Mouse (Mus musculus) CH12.LX (cell line): ENCODE results near the gene Tet1. TPM values are rescaled to one million over a fixed set of nuclear protein-coding genes. Genes with fewer than 3 reads are reported as not detected.

Experiments used
- DNase-seq: peaks from one replicate; pipeline ENCODE4 v3.0.0-alpha.2; 2013; ENCODE audit errors: extremely low read depth
- H3K27ac ChIP-seq: 2 replicates; pipeline ENCODE4 v1.5.1; 2012; ENCODE audit warnings: low read depth, mild to moderate bottlenecking, control low read depth, moderate library complexity; ENCODE audit not compliant: insufficient read depth
- H3K27me3 ChIP-seq: replicated peaks from 2 replicates; pipeline ENCODE3; 2012; ENCODE audit warnings: inconsistent platforms
- H3K36me3 ChIP-seq, 2 experiments: replicated peaks in 1 of 2; 2 replicates each; pipeline versions ENCODE3 to v1.6.1; 2012; ENCODE audit warnings: inconsistent platforms in 1 of 2, low read length in 1 of 2, mild to moderate bottlenecking in 1 of 2, mixed read lengths in 1 of 2, moderate library complexity in 1 of 2; ENCODE audit not compliant: control insufficient read depth in 1 of 2, insufficient read depth in 1 of 2
- H3K4me1 ChIP-seq, 2 experiments: 2 replicates each; pipeline ENCODE4 v1.6.1; 2012; ENCODE audit warnings: inconsistent platforms in 1 of 2, moderate library complexity in 1 of 2; ENCODE audit not compliant: insufficient read depth in 2 of 2, control insufficient read depth in 1 of 2
- H3K4me2 ChIP-seq: 2 replicates; pipeline ENCODE4 v1.6.1; 2012; ENCODE audit warnings: low read depth, mild to moderate bottlenecking, control low read depth; ENCODE audit not compliant: poor library complexity, insufficient read depth, severe bottlenecking
- H3K4me3 ChIP-seq, 3 experiments: fragments of 150-350 bp in 1 of 3; sonication (generic) in 1 of 3; replicated peaks in 1 of 3; 2 replicates each; pipeline versions ENCODE3 to v1.5.1; 2011 to 2012; ENCODE audit warnings: low read depth in 2 of 3, low read length in 2 of 3, mild to moderate bottlenecking in 2 of 3, moderate library complexity in 2 of 3, control low read depth in 1 of 3, improper control_type of control experiment in 1 of 3, inconsistent platforms in 1 of 3, mixed read lengths in 1 of 3; ENCODE audit not compliant: poor library complexity in 1 of 3
- H3K79me2 ChIP-seq: replicated peaks from 2 replicates; pipeline ENCODE4 v1.6.1; 2012; ENCODE audit warnings: mild to moderate bottlenecking, moderate library complexity; ENCODE audit not compliant: control insufficient read depth, poor library complexity, insufficient read depth, severe bottlenecking; ENCODE audit errors: extremely low read depth
- H3K9ac ChIP-seq: 2 replicates; pipeline ENCODE4 v1.6.1; 2012; ENCODE audit warnings: low read depth, mild to moderate bottlenecking, control low read depth, moderate library complexity; ENCODE audit not compliant: insufficient read depth
- H3K9me3 ChIP-seq: replicated peaks from 2 replicates; pipeline ENCODE3; 2012; ENCODE audit warnings: low read length, inconsistent platforms, mixed read lengths
- ETS1 ChIP-seq: conservative IDR thresholded peaks from 2 replicates; pipeline ENCODE4 v1.6.1; 2012; ENCODE audit warnings: low read depth, mild to moderate bottlenecking, inconsistent platforms, low read length, improper control_type of control experiment, moderate library complexity
- IRF4 ChIP-seq: IDR thresholded peaks from 2 replicates; pipeline ENCODE4 v1.6.1; 2014; ENCODE audit warnings: low read depth, mild to moderate bottlenecking, inconsistent platforms, low read length, improper control_type of control experiment
- JUN ChIP-seq: IDR thresholded peaks from 2 replicates; pipeline ENCODE4 v1.6.1; 2011; ENCODE audit warnings: low read depth, mild to moderate bottlenecking, low read length, improper control_type of control experiment, moderate library complexity; ENCODE audit not compliant: insufficient read depth
- JUND ChIP-seq: conservative IDR thresholded peaks from 2 replicates; pipeline ENCODE4 v1.6.1; 2011; ENCODE audit warnings: low read depth, low read length, improper control_type of control experiment
- MAFK ChIP-seq: IDR thresholded peaks from 2 replicates; pipeline ENCODE4 v1.6.1; 2011; ENCODE audit warnings: low read length, improper control_type of control experiment; ENCODE audit not compliant: insufficient replicate concordance
- MAX ChIP-seq: IDR thresholded peaks from 2 replicates; pipeline ENCODE4 v1.6.1; 2011; ENCODE audit warnings: low read length, improper control_type of control experiment
- MAZ ChIP-seq: IDR thresholded peaks from 2 replicates; pipeline ENCODE4 v1.6.1; 2012; ENCODE audit warnings: low read depth, mild to moderate bottlenecking, inconsistent platforms, low read length, improper control_type of control experiment, moderate library complexity
- MEF2A ChIP-seq: IDR thresholded peaks from 2 replicates; pipeline ENCODE4 v1.6.1; 2014; ENCODE audit warnings: low read depth, mild to moderate bottlenecking, inconsistent platforms, low read length, improper control_type of control experiment, borderline replicate concordance
- MXI1 ChIP-seq: IDR thresholded peaks from 2 replicates; pipeline ENCODE4 v1.6.1; 2011; ENCODE audit warnings: mild to moderate bottlenecking, low read depth, low read length, improper control_type of control experiment
- NRF1 ChIP-seq: IDR thresholded peaks from 2 replicates; pipeline ENCODE4 v1.6.1; 2014; ENCODE audit warnings: low read depth, mild to moderate bottlenecking, inconsistent platforms, low read length, improper control_type of control experiment, moderate library complexity
- POLR2A ChIP-seq: IDR thresholded peaks from 2 replicates; pipeline ENCODE4 v1.6.1; 2011; ENCODE audit warnings: low read depth, mild to moderate bottlenecking, improper control_type of control experiment, low read length
- POLR2AphosphoS2 ChIP-seq: IDR thresholded peaks from 2 replicates; pipeline ENCODE4 v1.6.1; 2011; ENCODE audit warnings: low read depth, low read length, improper control_type of control experiment
- RAD21 ChIP-seq: IDR thresholded peaks from 2 replicates; pipeline ENCODE4 v1.6.1; 2011; ENCODE audit warnings: low read depth, mild to moderate bottlenecking, low read length, improper control_type of control experiment, moderate library complexity
- SMC3 ChIP-seq: IDR thresholded peaks from 2 replicates; pipeline ENCODE4 v1.6.1; 2011; ENCODE audit warnings: low read depth, low read length, improper control_type of control experiment
- TBP ChIP-seq: conservative IDR thresholded peaks from 2 replicates; pipeline ENCODE4 v1.6.1; 2011; ENCODE audit warnings: low read depth, low read length, improper control_type of control experiment
- TCF12 ChIP-seq: IDR thresholded peaks from 2 replicates; pipeline ENCODE4 v1.6.1; 2014; ENCODE audit warnings: low read depth, mild to moderate bottlenecking, inconsistent platforms, low read length, improper control_type of control experiment
- UBTF ChIP-seq: IDR thresholded peaks from 2 replicates; pipeline ENCODE4 v1.6.1; 2012; ENCODE audit warnings: low read depth, mild to moderate bottlenecking, inconsistent platforms, low read length, improper control_type of control experiment, moderate library complexity
- USF1 ChIP-seq: IDR thresholded peaks from 2 replicates; pipeline ENCODE4 v1.6.1; 2014; ENCODE audit warnings: low read depth, mild to moderate bottlenecking, inconsistent platforms, low read length, improper control_type of control experiment
- ZMIZ1 ChIP-seq: IDR thresholded peaks from 2 replicates; pipeline ENCODE4 v1.6.1; 2012; ENCODE audit warnings: low read depth, mild to moderate bottlenecking, inconsistent platforms, low read length, improper control_type of control experiment
- dilution Hi-C: fragments of 300-500 bp; cut with MboI; formaldehyde crosslinking; loops from 2 replicates; pipeline ENCODE4 v1.14.3; 2020; ENCODE audit warnings: low sequenced_read_pairs; ENCODE audit not compliant: extremely low pct_unique_long_range_greater_than_20kb, extremely low pct_ligation_motif_present
- in situ Hi-C: fragments of 300-500 bp; cut with MboI; formaldehyde crosslinking; loops from 3 replicates; pipeline ENCODE4 v1.14.3; 2019; ENCODE audit warnings: low sequenced_read_pairs, low pct_ligation_motif_present, low pct_unique_long_range_greater_than_20kb, mixed read lengths
- polyA plus RNA-seq: library from polyadenylated mRNA; unstranded; fragments of >175 nt; gene quantifications from 2 replicates; pipeline ENCODE4 v1.2.1, GENCODE M21; 2012; ENCODE audit warnings: low read depth; ENCODE audit not compliant: insufficient read length
- total RNA-seq, 2 experiments: library from RNA; depleted of rRNA; stranded (reverse); fragments of 300-350 nt in 1 of 2; fragments of >200 nt in 1 of 2; gene quantifications; 2 replicates each; pipeline ENCODE4 v1.2.3; 2012 to 2014

Gene Tet1
- total and polyA plus RNA-seq, 3 experiments = 0.23 to 0.55 (median 0.34) TPM

DNA sequence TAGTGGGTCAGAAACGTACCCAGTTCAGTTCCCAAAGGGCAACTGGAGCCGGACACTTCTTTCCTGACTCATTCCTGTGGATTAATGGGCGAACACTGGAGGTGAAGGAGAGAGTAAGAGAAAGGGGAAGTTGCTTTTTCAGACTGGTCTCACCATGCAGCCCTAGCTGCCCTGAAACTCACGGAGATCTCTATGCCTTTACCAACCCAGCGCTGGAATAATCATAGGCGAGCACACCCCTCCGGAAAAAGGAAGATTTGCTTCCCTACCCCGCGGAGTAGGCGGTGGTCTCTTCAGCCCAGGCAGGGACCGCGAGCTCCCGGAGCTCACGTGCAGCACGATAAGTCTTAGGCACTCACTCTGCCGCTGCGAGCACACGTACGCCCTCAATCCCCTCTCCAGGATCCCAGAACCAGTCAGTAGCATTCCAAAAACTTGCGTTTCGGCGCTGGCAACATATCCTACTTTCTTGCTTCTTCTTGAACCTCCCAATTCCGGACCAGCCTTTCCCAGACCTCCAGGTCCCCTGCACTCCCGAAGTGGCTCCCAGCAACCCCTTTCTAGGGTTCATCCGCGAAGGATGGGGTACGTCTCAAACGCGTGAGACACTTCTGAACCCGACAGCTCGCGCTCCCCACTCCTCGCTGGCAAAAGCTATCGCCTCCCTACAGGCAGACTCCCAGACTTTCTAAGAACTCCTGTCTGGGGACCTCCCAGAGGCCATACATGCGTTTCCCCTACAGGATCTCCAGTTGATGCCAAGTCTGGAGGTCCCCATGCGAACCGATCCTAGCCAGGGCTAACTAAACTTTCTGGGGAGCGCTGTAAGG lies 22.6 kb downstream of the Tet1 start:
- Histone ChIP-seq H3K9ac (no peak overlapping the region), H3K4me1 (peaks cover 8 to 38% of the 10 kb centered on the region in 2 experiments)
- no peak for DNase-seq
- TF ChIP-seq ETS1 (no peak), MXI1 (no peak), RAD21 (no peak), MAZ (no peak), TBP (no peak), MEF2A (no peak), POLR2A (no peak), MAFK (no peak), TCF12 (no peak), ZMIZ1 (no peak), POLR2AphosphoS2 (no peak), NRF1 (no peak), JUND (no peak), MAX (no peak), USF1 (no peak), IRF4 (no peak), UBTF (no peak)
- TF ChIP-seq, all 38 proteins: peak for 0
- Histone ChIP-seq H3K9me3 (peaks cover 11% of the 10 kb centered on the region), H3K4me2 (no peak overlapping the region), H3K4me3 (no peak overlapping the region), H3K79me2 (no peaks in the 10 kb centered on the region), H3K36me3 (no peaks in the 10 kb centered on the region), H3K27me3 (no peaks in the 10 kb centered on the region), H3K27ac (no peak overlapping the region)
- in situ Hi-C loops (no loop called here), dilution Hi-C loops (no loop called here)

DNA sequence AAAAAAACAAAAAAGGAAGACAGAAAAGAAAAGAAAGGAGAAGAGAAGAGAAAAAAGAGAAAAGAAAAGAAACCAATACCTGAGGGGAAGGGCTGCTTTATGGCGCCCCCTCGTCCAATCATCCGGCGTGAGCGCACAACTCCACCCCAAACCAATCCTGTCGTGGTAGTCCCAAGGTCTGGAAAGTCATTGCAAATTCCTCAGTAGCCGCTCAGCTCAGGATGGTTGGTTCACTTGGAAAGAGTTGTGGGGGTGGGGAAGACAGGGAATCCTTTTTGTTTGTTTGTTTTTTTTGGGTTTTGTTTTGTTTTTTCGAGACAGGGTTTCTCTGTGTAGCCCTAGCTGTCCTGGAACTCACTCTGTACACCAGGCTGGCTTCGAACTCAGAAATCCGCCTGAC lies 23.3 kb downstream of the Tet1 start:
- dilution Hi-C loops = no loop called here
- peaks cover 11% of the 10 kb centered on the region for H3K9me3 ChIP-seq
- no peaks in the 10 kb centered on the region for H3K36me3 ChIP-seq
- no peaks in the 10 kb centered on the region for H3K79me2 ChIP-seq
- no peak overlapping the region for H3K4me3 ChIP-seq
- in situ Hi-C loops = no loop called here
- DNase-seq = no peak
- no peak overlapping the region for H3K27ac ChIP-seq
- no peaks in the 10 kb centered on the region for H3K27me3 ChIP-seq
- no peak overlapping the region for H3K4me2 ChIP-seq
- no peak overlapping the region for H3K9ac ChIP-seq
- peaks cover 8 to 36% of the 10 kb centered on the region in 2 experiments for H3K4me1 ChIP-seq
- TF ChIP-seq IRF4 (no peak), JUN (no peak), TBP (no peak), SMC3 (no peak)
